Mouse (Mus musculus) liver, postnatal 0 days (tissue): ENCODE measurements around the gene Anp32b. TPM values are rescaled to one million over a fixed set of nuclear protein-coding genes. Genes with fewer than 3 reads are reported as not detected.
A peak's percentile ranks its signal among the peaks of the same experiment; 100 is the strongest.

Source experiments
- ATAC-seq: fragments of 200-750 bp; cut with Nextera tagmentation; 2 replicates; pipeline ENCODE4 v1.8.0; 2017; ENCODE audit warnings: mild to moderate bottlenecking, moderate library complexity
- DNase-seq: peaks from one replicate; pipeline ENCODE4 v3.0.0-alpha.2; 2016
- H3K27ac ChIP-seq: fragments of 300-500 bp; sonication (generic); 2 replicates; pipeline ENCODE4 v1.5.1; 2014; ENCODE audit warnings: antibody characterized with exemption, moderate library complexity, mild to moderate bottlenecking, low read depth
- H3K27me3 ChIP-seq: fragments of 300-500 bp; sonication (generic); 2 replicates; pipeline ENCODE4 v1.6.1; 2014; ENCODE audit warnings: low read length, control low read depth, mixed read lengths; ENCODE audit not compliant: insufficient read depth
- H3K36me3 ChIP-seq: fragments of 300-500 bp; sonication (generic); replicated peaks from 2 replicates; pipeline ENCODE4 v1.6.1; 2014; ENCODE audit warnings: mild to moderate bottlenecking, control low read depth, low read length, moderate library complexity, mixed read lengths; ENCODE audit not compliant: insufficient read depth
- H3K4me1 ChIP-seq: fragments of 300-500 bp; sonication (generic); 2 replicates; pipeline ENCODE4 v1.6.1; 2014; ENCODE audit warnings: antibody characterized with exemption, mild to moderate bottlenecking, control low read depth; ENCODE audit not compliant: insufficient read depth
- H3K4me2 ChIP-seq: fragments of 300-500 bp; sonication (generic); 2 replicates; pipeline ENCODE4 v1.6.1; 2014; ENCODE audit warnings: low read depth, mild to moderate bottlenecking, low read length, moderate library complexity, mixed read lengths
- H3K4me3 ChIP-seq: fragments of 300-500 bp; sonication (generic); 2 replicates; pipeline ENCODE4 v1.5.1; 2014; ENCODE audit warnings: low read depth, low read length
- H3K9ac ChIP-seq: fragments of 300-500 bp; sonication (generic); replicated peaks from 2 replicates; pipeline ENCODE4 v1.6.1; 2014; ENCODE audit warnings: mild to moderate bottlenecking, moderate library complexity
- H3K9me3 ChIP-seq: fragments of 300-500 bp; sonication (generic); 2 replicates; pipeline ENCODE4 v1.6.1; 2016; ENCODE audit warnings: mild to moderate bottlenecking, control low read depth, low read length, mixed read lengths
- CTCF ChIP-seq: sonication (generic); IDR thresholded peaks from 2 replicates; pipeline ENCODE4 v1.5.1; 2016; ENCODE audit warnings: antibody characterized with exemption, low read depth
- EP300 ChIP-seq: IDR thresholded peaks from 2 replicates; pipeline ENCODE4 v1.6.1; 2016; ENCODE audit warnings: antibody characterized with exemption, low read depth, mild to moderate bottlenecking
- WGBS: fragments of 180-500 bp; shearing (Covaris S2); extraction: QIAGEN DNeasy Blood & Tissue Kit; methylation state at CpG from one replicate; pipeline ENCODE4 v1.1.7; 2014; ENCODE audit not compliant: insufficient replicate concordance; 5-methylcytosine and 5-hydroxymethylcytosine counted together
- polyA plus RNA-seq: library from polyadenylated mRNA; unstranded; fragments of >200 nt; fragmentation: Nextera tagmentation; extraction: Ambion mirVana; gene quantifications from 2 replicates; pipeline ENCODE4 v1.2.1, GENCODE M21; 2015

Gene Anp32b
- polyA plus RNA-seq, 1 experiment from 2014 or later: 188 TPM

DNA sequence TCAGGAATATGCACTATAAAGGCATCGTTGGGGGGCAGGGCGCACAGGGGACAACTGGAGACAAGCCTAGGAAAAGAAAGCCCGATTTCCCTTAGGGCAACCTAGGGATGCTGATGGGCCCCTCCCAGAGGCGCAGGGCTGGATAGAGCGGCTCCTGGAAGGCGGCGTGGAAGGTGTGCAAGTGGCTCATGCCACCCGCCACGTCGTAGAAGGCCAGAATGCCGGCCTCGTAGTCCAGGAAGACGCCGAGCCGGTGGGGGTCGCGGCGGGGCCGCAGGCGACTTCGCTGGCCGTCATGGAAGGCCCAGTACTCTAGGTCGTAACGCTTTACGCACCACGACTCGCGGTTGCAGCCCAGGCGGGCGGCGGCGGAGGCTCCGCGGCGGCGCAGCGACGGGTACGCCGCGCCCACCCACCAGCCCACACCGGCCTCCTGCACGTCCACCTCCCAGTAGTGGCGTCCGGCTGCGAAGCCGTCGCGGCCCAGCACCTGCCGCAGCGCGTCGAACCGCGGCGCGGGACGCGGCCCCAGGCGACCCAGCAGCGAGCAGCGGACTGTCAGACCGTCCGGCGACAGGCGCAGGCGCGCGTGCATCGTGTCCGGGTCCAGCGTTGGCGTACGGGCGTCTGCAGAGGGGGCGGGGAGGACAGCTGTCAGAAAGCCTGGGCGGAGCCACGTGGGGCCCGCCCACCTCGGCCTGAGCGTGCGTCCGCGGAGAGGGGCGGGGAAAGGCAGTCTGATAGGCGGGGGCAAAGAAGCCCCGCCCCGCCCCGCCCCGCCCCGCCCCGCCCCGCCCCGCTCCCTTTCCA is 56.3 kb downstream of the Anp32b start:
- peak overlapping the region; percentile 60 for H3K9ac ChIP-seq
- H3K9me3 ChIP-seq: no peaks in the 10 kb centered on the region
- peak overlapping the region; percentile 53 for H3K4me3 ChIP-seq
- H3K36me3 ChIP-seq: peaks cover 17% of the 10 kb centered on the region
- DNase-seq (peak; percentile 99), ATAC-seq (peak; percentile 97)
- H3K4me2 ChIP-seq: peak overlapping the region; percentile 87
- H3K27ac ChIP-seq: peak overlapping the region; percentile 72
- H3K4me1 ChIP-seq: peaks cover 19% of the 10 kb centered on the region
- TF ChIP-seq EP300: no peak
- TF ChIP-seq CTCF: no peak
- no peaks in the 10 kb centered on the region for H3K27me3 ChIP-seq
- 6% methylated on average over 92 of the region's 94 CpGs for WGBS

GRCm38 (mm10) chr4:46507736-46508460 is 57.2 kb downstream of the Anp32b start:
- peak; percentile 95 for TF ChIP-seq CTCF
- TF ChIP-seq EP300: no peak
- 13% methylated on average over 16 of the region's 16 CpGs for WGBS
- peak overlapping the region; percentile 72 for H3K27ac ChIP-seq
- DNase-seq: peak; percentile 89
- H3K36me3 ChIP-seq: peaks cover 9% of the 10 kb centered on the region; the same call in 1 of the 2 replicates
- H3K4me2 ChIP-seq: peak overlapping the region; percentile 87
- ATAC-seq: peak; percentile 40
- peak overlapping the region; percentile 53 for H3K4me3 ChIP-seq
- H3K27me3 ChIP-seq: no peaks in the 10 kb centered on the region
- H3K9me3 ChIP-seq: no peaks in the 10 kb centered on the region
- H3K4me1 ChIP-seq: peaks cover 19% of the 10 kb centered on the region
- H3K9ac ChIP-seq: no peak overlapping the region

DNA sequence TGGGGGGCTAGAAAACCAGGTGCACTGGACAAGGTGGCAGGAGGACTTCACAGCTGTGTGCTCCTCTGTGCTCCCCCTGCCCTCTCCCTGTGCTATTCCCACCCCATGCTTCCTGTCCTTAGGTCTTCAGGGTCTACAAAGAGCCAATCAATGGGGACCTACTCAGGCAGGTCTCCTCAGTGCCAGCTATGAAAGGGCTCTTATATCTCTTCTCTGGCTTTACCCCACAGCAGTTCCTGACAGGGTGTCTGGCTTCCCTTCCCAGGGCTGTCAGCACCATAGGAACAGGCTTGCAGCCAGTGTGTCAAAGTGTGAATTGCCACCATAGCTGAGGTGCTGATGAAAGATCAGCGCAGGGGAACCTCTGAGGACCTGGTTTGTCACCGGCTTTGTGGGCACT is 69.8 kb downstream of the Anp32b start:
- Histone ChIP-seq H3K9me3 (no peaks in the 10 kb centered on the region), H3K4me1 (no peaks in the 10 kb centered on the region), H3K27ac (no peak overlapping the region), H3K27me3 (no peaks in the 10 kb centered on the region), H3K4me3 (no peak overlapping the region), H3K9ac (no peak overlapping the region), H3K36me3 (peaks cover 40% of the 10 kb centered on the region), H3K4me2 (no peak overlapping the region)
- whole genome bisulfite sequencing: 96% methylated on average over 2 of the region's 2 CpGs
- no peak for TF ChIP-seq EP300
- TF ChIP-seq CTCF: no peak
- DNase-seq (no peak), ATAC-seq (no peak)

DNA sequence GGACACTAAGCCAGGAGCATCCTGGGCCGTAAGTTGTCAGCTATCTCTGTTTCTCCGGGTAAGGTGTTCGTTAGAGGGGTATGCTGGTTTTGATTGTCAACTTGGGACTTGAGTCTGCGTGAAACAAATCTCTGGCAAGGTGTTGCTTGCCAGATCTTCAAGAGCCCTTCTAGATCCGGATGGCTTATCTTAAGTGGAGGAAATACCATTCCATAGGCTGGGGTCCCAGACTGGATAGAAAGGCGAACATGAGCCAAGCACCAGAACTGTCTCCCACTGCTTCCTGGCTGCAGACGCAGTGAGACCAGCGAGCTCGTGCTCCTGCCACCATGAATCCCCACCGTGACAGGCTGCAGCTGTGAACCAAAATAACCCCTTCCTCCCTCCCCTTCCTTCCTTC is 70.8 kb downstream of the Anp32b start:
- Histone ChIP-seq H3K27ac (no peak overlapping the region), H3K9ac (no peak overlapping the region), H3K4me1 (peaks cover 2% of the 10 kb centered on the region; the same call in 1 of the 2 replicates), H3K9me3 (no peaks in the 10 kb centered on the region), H3K4me2 (no peak overlapping the region), H3K27me3 (no peaks in the 10 kb centered on the region), H3K4me3 (no peak overlapping the region), H3K36me3 (peaks cover 40% of the 10 kb centered on the region)
- TF ChIP-seq EP300: no peak
- no peak for TF ChIP-seq CTCF
- DNase-seq (no peak), ATAC-seq (no peak)
- 79% methylated on average over 10 of the region's 10 CpGs for WGBS

Other genes with a start within 250 kb of the Anp32b start
- not detected in 2 replicates for gene Foxe1, start 107.3 kb upstream of the Anp32b start, polyA plus RNA-seq
- 4.2 and 6.1 TPM in 2 replicates for gene Trmo, start 61.5 kb upstream of the Anp32b start, polyA plus RNA-seq
- gene Hemgn, start 37.4 kb upstream of the Anp32b start, polyA plus RNA-seq: 117 and 135 TPM in 2 replicates
- gene Nans, start 38.3 kb downstream of the Anp32b start, polyA plus RNA-seq: 23.8 and 25.0 TPM in 2 replicates
- 14.1 and 16.2 TPM in 2 replicates for gene Trim14, start 85.2 kb downstream of the Anp32b start, polyA plus RNA-seq
- gene Coro2a, start 151.3 kb downstream of the Anp32b start, polyA plus RNA-seq: 1.7 and 2.2 TPM in 2 replicates
- gene Tbc1d2, start 199.3 kb downstream of the Anp32b start, polyA plus RNA-seq: 0.75 and 0.83 TPM in 2 replicates